Mouse (Mus musculus) MEL-GATA-1-ER (cell line): ENCODE results near the gene Ggt1.
A peak's percentile ranks its signal among the peaks of the same experiment; 100 is the strongest.
"Not testable (repeated sequence)": the region's sequence is repeated elsewhere in the genome, so short reads cannot be mapped to it uniquely, and the experiment has no call there.

ENCODE experiments used
- DNase-seq: peaks from one replicate; pipeline ENCODE4 v3.0.0-alpha.2; 2012; ENCODE audit warnings: low read depth; ENCODE audit errors: extremely low read depth

Gene Ggt1

GRCm38 (mm10) chr10:75561071-75561654 lies at the start of gene Ggt1:
Gene Ggt1 (plus strand): TSS chr10:75561604.
- DNase-seq, result no peak

DNA sequence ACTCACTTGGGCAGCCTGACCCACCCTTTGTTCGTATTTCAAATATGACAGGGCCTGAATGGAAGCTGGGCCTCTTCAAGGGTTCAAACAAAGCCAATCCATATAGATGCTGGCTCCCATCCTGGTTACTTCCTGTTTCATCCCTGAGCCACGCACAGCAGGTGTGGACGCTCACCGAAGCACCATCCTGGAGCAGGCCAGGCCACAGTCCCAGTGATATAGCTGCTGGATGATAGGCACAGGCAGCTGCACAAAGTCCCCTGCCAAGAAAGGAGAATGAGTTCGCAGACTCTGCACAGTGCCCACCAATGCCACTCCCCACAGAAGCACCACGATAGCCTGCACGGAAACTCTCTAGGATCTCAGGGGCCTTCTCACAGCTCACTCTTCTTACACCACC lies 49.5 kb upstream of the Ggt1 start:
- DNase-seq, result no peak

- DNase-seq, result no peak
Observed at GRCm38 (mm10) chr10:75512796-75513195, 48.6 kb upstream of the Ggt1 start.

- DNase-seq, result no peak
Observed at GRCm38 (mm10) chr10:75513306-75514067, 47.9 kb upstream of the Ggt1 start.

DNA sequence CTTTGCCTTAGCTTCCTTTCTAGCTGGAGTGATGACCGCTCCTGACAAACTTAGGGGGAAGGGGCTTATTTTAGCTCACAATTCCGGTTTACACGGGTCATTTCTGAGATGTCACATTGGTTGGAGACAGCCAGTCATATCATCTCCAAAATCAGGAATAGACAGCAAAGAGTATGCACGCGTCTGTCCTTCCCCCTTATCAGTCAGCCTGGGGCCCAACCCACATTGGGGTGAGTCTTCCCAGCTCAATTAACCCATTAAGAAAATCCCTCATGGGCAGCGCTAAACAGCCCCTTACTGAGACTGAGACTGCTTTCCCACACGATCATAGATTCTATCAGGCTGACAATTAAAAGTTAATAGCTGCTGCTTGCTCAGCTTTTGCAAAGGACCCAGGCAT lies 47.0 kb upstream of the Ggt1 start:
- DNase-seq, result no peak

GRCm38 (mm10) chr10:75515216-75516037 lies 46.0 kb upstream of the Ggt1 start:
- peak; percentile 57 for DNase-seq

GRCm38 (mm10) chr10:75516038-75516723 lies 45.2 kb upstream of the Ggt1 start:
- no peak for DNase-seq

- no peak for DNase-seq
Observed at GRCm38 (mm10) chr10:75516724-75517072, 44.7 kb upstream of the Ggt1 start.

DNA sequence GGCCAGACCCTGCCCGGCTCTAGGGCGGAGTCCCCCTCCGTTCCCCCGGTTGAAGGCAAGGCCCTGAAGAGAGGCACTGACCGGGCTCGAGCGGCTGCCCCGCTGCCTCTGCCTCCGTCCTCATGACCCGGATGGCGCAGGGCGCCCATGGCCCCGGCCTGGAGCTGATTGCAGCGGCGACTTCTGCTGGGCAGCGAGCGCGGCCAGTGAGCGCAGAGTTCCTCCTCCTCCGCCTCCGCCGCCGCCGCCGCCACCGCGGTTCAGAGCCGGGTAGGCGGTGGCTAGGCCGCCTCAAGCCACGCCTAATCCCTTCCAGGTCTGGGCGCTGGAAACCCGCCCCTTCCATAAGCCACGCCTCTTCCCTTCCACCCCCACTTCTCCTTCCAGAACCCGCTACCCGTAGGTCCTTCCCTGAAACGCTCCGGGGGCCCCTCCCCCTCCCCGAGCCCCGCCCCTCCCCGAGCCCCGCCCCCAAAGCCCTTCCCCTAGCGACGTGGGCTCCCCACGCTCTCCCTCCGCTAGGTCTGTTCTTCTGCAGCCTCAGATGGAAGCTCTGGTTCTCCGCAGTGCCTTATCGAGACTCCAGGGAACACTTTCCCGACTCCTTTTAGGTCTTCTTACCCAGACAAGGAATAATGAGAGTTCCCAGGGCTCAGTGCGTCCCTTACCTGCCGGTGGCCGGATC lies 44.2 kb upstream of the Ggt1 start, which contains the start of gene Snrpd3:
TSS of gene Snrpd3 (plus strand) at position 479 of the 685 bp plus-strand sequence.
- DNase-seq, result peak; percentile 86

GRCm38 (mm10) chr10:75517758-75518143 lies 43.7 kb upstream of the Ggt1 start, which contains the start of gene Gucd1:
Gene Gucd1 (minus strand): TSS chr10:75517972.
- peak; percentile 93 for DNase-seq

- DNase-seq, result no peak
Observed at GRCm38 (mm10) chr10:75520581-75520980, 40.8 kb upstream of the Ggt1 start.

GRCm38 (mm10) chr10:75521643-75522042 lies 39.8 kb upstream of the Ggt1 start:
- DNase-seq, result no peak

DNA sequence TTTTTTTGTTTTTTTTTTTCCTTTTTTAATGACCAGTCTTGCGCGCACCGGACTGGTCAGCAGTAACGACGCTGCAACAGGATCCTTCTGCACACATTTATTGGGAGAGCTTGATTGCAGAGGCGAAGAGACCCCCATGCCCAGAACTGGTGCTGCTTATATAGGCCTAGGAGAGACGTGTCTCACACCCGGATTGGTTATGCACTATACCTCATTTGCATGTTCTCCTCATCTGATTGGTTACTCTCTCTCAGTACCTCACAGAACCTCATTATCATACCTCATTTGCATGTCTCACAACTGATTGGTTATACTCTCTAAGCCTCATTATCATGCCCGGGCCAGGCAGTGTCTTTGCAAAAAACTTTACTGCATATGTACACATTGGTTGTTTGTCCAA lies 36.0 kb upstream of the Ggt1 start:
- not testable (repeated sequence) for DNase-seq

DNA sequence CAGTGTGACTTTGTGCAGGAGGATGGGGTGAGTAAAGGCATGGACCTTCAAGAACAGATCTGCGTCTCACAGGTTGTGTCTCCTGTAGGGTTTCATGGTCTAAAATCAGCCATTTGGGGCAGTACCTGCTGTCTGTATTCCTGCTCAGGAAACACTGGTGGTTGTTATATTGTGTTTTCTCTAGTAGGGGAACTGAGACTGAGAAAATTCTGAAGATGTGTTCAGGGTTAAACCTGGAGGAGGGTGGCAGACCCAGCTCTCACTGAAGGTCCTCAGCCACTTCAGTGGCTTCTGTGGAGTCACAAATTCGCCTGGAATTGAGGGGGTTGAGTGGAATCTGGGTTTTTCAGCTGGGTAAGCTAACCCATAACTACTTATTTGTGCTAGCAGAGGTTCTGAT lies 31.1 kb upstream of the Ggt1 start:
- no peak for DNase-seq

- no peak for DNase-seq
Observed at GRCm38 (mm10) chr10:75531532-75532090, 29.8 kb upstream of the Ggt1 start.

DNA sequence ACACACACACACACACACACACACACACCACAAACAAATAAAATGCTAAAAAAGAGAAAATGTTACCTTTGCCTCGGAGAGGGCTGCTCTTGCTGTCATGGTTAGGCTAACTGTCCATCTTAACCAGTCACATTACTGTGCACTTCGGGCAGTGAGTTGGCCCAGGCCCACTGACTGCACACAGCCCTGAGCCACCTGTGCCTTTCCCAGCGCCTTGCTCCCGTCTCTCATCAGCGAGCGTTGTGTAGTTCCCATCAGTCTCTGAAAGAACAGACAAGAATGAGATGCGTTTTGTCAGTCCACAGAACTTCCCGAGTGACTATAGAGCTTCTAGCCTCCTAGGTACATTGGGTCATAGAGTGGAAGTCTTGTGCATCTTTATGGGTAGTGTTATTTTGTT lies 27.2 kb upstream of the Ggt1 start:
- DNase-seq, result no peak

- no peak for DNase-seq
Observed at GRCm38 (mm10) chr10:75534934-75535333, 26.5 kb upstream of the Ggt1 start.

- no peak for DNase-seq
Observed at GRCm38 (mm10) chr10:75535423-75535822, 26.0 kb upstream of the Ggt1 start.

DNA sequence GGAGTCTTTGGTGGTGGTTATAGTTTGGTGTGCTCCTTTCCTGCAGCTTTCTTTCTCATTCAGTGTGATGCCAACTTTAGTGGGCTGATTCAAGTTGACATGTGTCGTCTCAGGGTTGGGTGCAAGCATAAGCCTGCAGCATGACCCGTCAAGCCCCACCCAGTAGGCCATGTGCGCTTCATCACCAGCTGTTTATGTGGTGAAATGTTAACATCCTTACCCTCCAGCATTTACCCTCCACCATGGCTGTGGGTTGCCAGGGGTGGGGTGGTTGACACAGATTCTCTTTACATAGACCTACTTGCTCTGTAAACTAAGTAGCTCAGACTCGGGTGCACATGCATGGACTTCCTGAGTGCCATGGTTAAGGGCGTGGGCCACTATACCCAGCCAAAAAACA lies 25.3 kb upstream of the Ggt1 start:
- DNase-seq, result no peak

GRCm38 (mm10) chr10:75547901-75548300 lies 13.5 kb upstream of the Ggt1 start:
- no peak for DNase-seq

GRCm38 (mm10) chr10:75548486-75548885 lies 12.9 kb upstream of the Ggt1 start:
- DNase-seq, result no peak
